8 mouse cellular contexts compared by ENCODE assay signal in the genomic region with DNA sequence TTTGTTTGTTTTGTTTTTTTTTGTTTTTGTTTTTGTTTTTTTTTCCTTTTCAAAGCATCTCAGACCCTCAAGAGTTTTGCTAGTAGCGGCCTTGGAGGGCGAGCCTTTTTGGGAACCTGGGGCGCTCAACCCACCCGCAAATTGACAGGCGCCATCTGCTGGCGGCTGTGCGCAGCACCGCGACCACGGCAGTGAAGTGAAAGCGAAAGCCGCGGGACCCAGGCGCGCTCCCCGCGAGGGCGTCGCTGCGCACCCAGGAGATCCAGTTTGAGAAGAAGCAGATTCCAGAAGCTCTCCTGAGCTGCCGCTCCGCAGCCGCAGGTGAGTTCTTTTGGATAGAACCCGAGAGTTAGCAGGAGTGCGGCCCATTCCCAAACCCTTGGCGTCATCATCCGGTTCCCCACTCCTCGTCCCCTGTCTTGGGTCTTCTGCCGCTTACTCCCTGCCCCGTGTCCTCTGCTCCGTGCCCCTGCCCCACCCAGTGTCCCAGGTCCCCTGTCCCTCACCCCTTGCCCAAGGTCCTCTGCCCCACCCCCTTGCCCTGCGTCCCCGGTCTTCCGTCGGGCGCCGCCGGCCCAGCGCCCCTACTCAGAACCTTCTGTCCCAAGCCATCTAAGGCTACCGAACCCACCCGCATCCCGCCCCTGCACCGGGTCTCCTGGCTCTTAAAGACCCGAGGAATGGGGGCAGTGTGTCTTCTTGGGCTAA. TPM values are rescaled to one million over a fixed set of nuclear protein-coding genes. Genes with fewer than 3 reads are reported as not detected.
DNase-seq lines count a peak whose midpoint lies in the region; ATAC-seq and TF ChIP-seq lines count a peak whose summit lies in the region.

No protein-coding gene starts in this region.

- peak; percentile 91 for TF ChIP-seq CTCF in intestine, postnatal 0 days (IDR thresholded peaks at IDR 0.05; ENCODE audit: low read depth)

- no peaks in the 10 kb centered on the region for H3K36me3 ChIP-seq in intestine, postnatal 0 days (ENCODE audit: control insufficient read depth, insufficient read depth)

- no peaks in the 10 kb centered on the region for H3K4me1 ChIP-seq in intestine, postnatal 0 days (replicated peaks; ENCODE audit: control insufficient read depth, insufficient read depth, low read length)

- H3K27ac ChIP-seq in intestine, postnatal 0 days (ENCODE audit: low read depth, low read length) = no peak overlapping the region

- H3K4me3 ChIP-seq in intestine, postnatal 0 days (ENCODE audit: low read depth, low read length) = peak overlapping the region; percentile 66

- H3K27me3 ChIP-seq in intestine, postnatal 0 days (replicated peaks; ENCODE audit: control insufficient read depth, insufficient read depth, low read length) = no peaks in the 10 kb centered on the region

- H3K4me2 ChIP-seq in intestine, postnatal 0 days (replicated peaks; ENCODE audit: low read depth) = peak overlapping the region; percentile 74

- peak overlapping the region; percentile 53 for H3K9ac ChIP-seq in intestine, postnatal 0 days (ENCODE audit: low read depth, low read length)

- ATAC-seq in granulocyte monocyte progenitor cell, adult 5-6 weeks (replicated peaks; ENCODE audit: poor library complexity, severe bottlenecking) = peak; percentile 60
- ATAC-seq in intestine, postnatal 0 days = peak; percentile 50

- intact Hi-C loops in left cerebral cortex, postnatal 36 days (cut with DNase I) = loop anchor here (2.0 kb wide), 1 partner anchor 34 kb away; no protein-coding TSS in a partner anchor

- no peaks in the 10 kb centered on the region for H3K9me3 ChIP-seq in intestine, postnatal 0 days (ENCODE audit: control insufficient read depth)

- DNase-seq in adrenal gland, adult 2 months = peak; percentile 92
- DNase-seq in embryo, embryonic 11.5 days (ENCODE audit: low read depth, low spot score) = peak; percentile 65
- DNase-seq in left cerebral cortex, postnatal 36 days (ENCODE audit: low spot score in 2 of 2) = peak; percentile 75 to 82
- peak; percentile 81 for DNase-seq in mesoderm, embryonic 11.5 days (ENCODE audit: low read depth, low spot score)
- DNase-seq in right cerebral cortex, postnatal 14 days = peak; percentile 85
- DNase-seq in urinary bladder, postnatal 25 days (ENCODE audit: low spot score) = peak; percentile 89

- WGBS in intestine, postnatal 0 days = under 1% methylated on average over 44 of the region's 44 CpGs

RNA-seq across cellular contexts. Expression of a gene that starts 1.1 kb away (rescaled TPM):
- total RNA-seq in adrenal gland, adult 2 months (2021) = 10 to 100 TPM; 43.6 to 55.6 TPM
- polyA plus RNA-seq in adrenal gland, adult 2 months (2012; rRNA removed) = 61.0 and 64.1 TPM in 2 replicates
- total RNA-seq in granulocyte monocyte progenitor cell, adult 5-6 weeks (2014; fragmentation: Nextera tagmentation) = 23.2 and 40.2 TPM in 2 replicates
- 62.7 and 69.6 TPM in 2 replicates for total RNA-seq in granulocyte monocyte progenitor cell, adult 5-6 weeks (2017)
- polyA plus RNA-seq in intestine, postnatal 0 days (2015; fragmentation: Nextera tagmentation; extraction: Ambion mirVana) = 11.2 and 13.0 TPM in 2 replicates
- 1 to 10 TPM; 6.6 to 7.7 TPM for total RNA-seq in left cerebral cortex, postnatal 36 days (2021)

RNA-seq across cellular contexts. Expression of a gene that starts 6.9 kb away (rescaled TPM):
- 10 to 100 TPM; 21.8 to 41.4 TPM for total RNA-seq in adrenal gland, adult 2 months (2021)
- 49.6 and 68.0 TPM in 2 replicates for polyA plus RNA-seq in adrenal gland, adult 2 months (2012; rRNA removed)
- total RNA-seq in granulocyte monocyte progenitor cell, adult 5-6 weeks (2014; fragmentation: Nextera tagmentation) = 391 and 417 TPM in 2 replicates
- 462 and 464 TPM in 2 replicates for total RNA-seq in granulocyte monocyte progenitor cell, adult 5-6 weeks (2017)
- polyA plus RNA-seq in intestine, postnatal 0 days (2015; fragmentation: Nextera tagmentation; extraction: Ambion mirVana) = 82.4 and 86.4 TPM in 2 replicates
- 1 to 10 TPM; 2.1 to 3.4 TPM for total RNA-seq in left cerebral cortex, postnatal 36 days (2021)

RNA-seq across cellular contexts. Expression of a gene that starts 16.9 kb away (rescaled TPM):
- total RNA-seq in adrenal gland, adult 2 months (2021) = 10 to 100 TPM; 12.1 to 20.6 TPM
- polyA plus RNA-seq in adrenal gland, adult 2 months (2012; rRNA removed) = 45.1 and 54.8 TPM in 2 replicates
- total RNA-seq in granulocyte monocyte progenitor cell, adult 5-6 weeks (2014; fragmentation: Nextera tagmentation) = 144 and 147 TPM in 2 replicates
- total RNA-seq in granulocyte monocyte progenitor cell, adult 5-6 weeks (2017) = 103 and 141 TPM in 2 replicates
- 36.8 and 37.7 TPM in 2 replicates for polyA plus RNA-seq in intestine, postnatal 0 days (2015; fragmentation: Nextera tagmentation; extraction: Ambion mirVana)
- 1 to 10 TPM in 1 of 2 experiments, under 1 TPM in 1; 0.77 to 1.1 TPM for total RNA-seq in left cerebral cortex, postnatal 36 days (2021)

RNA-seq across cellular contexts. Expression of a gene that starts 17.1 kb away (rescaled TPM):
- total RNA-seq in adrenal gland, adult 2 months (2021) = 10 to 100 TPM; 15.4 to 19.1 TPM
- polyA plus RNA-seq in adrenal gland, adult 2 months (2012; rRNA removed) = 44.5 and 44.9 TPM in 2 replicates
- total RNA-seq in granulocyte monocyte progenitor cell, adult 5-6 weeks (2014; fragmentation: Nextera tagmentation) = 45.4 and 60.7 TPM in 2 replicates
- 81.6 and 89.7 TPM in 2 replicates for total RNA-seq in granulocyte monocyte progenitor cell, adult 5-6 weeks (2017)
- polyA plus RNA-seq in intestine, postnatal 0 days (2015; fragmentation: Nextera tagmentation; extraction: Ambion mirVana) = 14.1 and 15.0 TPM in 2 replicates
- total RNA-seq in left cerebral cortex, postnatal 36 days (2021) = 1 to 10 TPM; 1.9 to 2.0 TPM

RNA-seq across cellular contexts. Expression of a gene that starts 34.2 kb away (rescaled TPM):
- total RNA-seq in adrenal gland, adult 2 months (2021) = 1 to 10 TPM in 1 of 2 experiments, under 1 TPM in 1; 0.49 to 1.3 TPM
- 0.91 TPM in 2 replicates for polyA plus RNA-seq in adrenal gland, adult 2 months (2012; rRNA removed)
- total RNA-seq in granulocyte monocyte progenitor cell, adult 5-6 weeks (2014; fragmentation: Nextera tagmentation) = 8.3 and 13.9 TPM in 2 replicates
- total RNA-seq in granulocyte monocyte progenitor cell, adult 5-6 weeks (2017) = 2.1 and 2.3 TPM in 2 replicates
- 0.17 and 0.30 TPM in 2 replicates for polyA plus RNA-seq in intestine, postnatal 0 days (2015; fragmentation: Nextera tagmentation; extraction: Ambion mirVana)
- total RNA-seq in left cerebral cortex, postnatal 36 days (2021) = not detected

Comparison
In these comparisons a context has a peak if more than half of its experiments do, and no peak if none do; other contexts are left out.
1. RNA of a gene that starts 6.9 kb away (total RNA-seq): 391 to 464 TPM in granulocyte monocyte progenitor cell, adult 5-6 weeks; 21.8 to 41.4 TPM in adrenal gland, adult 2 months and 2.1 to 3.4 TPM in left cerebral cortex, postnatal 36 days; every median in the first group is over 4 times any median in the second.
2. RNA of a gene that starts 16.9 kb away (total RNA-seq): 103 to 147 TPM in granulocyte monocyte progenitor cell, adult 5-6 weeks; 12.1 to 20.6 TPM in adrenal gland, adult 2 months and 0.77 to 1.1 TPM in left cerebral cortex, postnatal 36 days; every median in the first group is over 4 times any median in the second.
3. Peak in every context shown above with its lines, with median percentiles within 50 percentile points of each other: DNase-seq.